Mouse (Mus musculus) spleen, adult 2 months (tissue): ENCODE measurements around the gene Gje1.

Experiments used
- CTCF ChIP-seq: fragments of 200-500 bp; IDR thresholded peaks from 2 replicates; pipeline ENCODE4 v1.5.1; 2011; ENCODE audit warnings: mild to moderate bottlenecking, inconsistent platforms; ENCODE audit not compliant: insufficient read depth, insufficient read length, insufficient replicate concordance; ENCODE audit errors: extremely low read depth
- POLR2A ChIP-seq: fragments of 200-500 bp; IDR thresholded peaks from 2 replicates; pipeline ENCODE4 v1.6.1; 2011; ENCODE audit warnings: low read depth, low read length, inconsistent platforms

GRCm38 (mm10) chr10:14703239-14703638 lies 14.8 kb downstream of the Gje1 start:
- TF ChIP-seq CTCF (no peak), POLR2A (no peak)
